Mouse (Mus musculus): Measurements from ENCODE around the gene Atm. TPM values are rescaled to one million over a fixed set of nuclear protein-coding genes. Genes with fewer than 3 reads are reported as not detected.

Gene Atm
- total RNA-seq (2012; rRNA removed) = 19.0 and 26.0 TPM in 2 replicates
- total RNA-seq (2014; rRNA removed) = 22.8 and 26.4 TPM in 2 replicates
- 28.3 and 33.6 TPM in 2 replicates for polyA plus RNA-seq (2012; ENCODE audit: insufficient read length, low read depth)

DNA sequence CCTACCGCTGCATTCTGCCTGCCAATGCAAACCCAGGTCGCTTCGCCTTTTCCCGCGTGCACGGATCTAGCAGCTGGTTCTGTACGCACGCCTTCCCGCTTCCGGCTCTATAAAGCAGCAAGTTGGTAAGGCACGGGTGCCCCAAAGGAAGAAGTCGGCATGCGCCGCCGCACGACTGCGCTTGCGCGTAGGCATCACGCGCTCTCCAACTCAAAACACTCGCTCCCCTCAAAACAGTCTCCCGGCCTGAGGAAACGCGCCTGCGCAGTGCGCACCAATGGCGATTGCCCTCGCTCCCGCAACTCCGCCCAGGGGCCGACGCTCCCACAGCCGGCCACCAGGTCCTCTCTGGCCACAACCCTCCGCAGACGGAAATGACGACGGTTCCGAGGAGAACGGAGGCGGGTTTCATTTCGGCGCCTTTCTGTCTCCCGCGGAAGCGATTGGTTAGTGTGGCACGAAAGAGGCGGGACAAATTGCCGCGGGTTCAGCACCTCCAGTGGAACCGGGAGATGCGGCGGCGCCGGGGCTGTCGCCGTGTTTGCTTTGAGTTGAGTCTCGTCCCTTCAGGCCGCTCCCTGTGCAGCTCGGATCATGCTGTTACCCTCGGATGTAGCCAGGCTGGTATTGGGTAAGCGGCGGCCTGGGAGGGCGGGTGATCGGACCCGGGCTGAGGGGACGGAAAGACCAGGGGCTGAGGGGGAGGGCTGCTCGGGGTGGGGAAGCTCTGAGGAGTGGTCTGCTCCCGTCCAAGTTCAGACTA lies at the start of gene Atm, which contains the start of gene Npat:
TSS of gene Atm (minus strand) at position 183 of the 763 bp plus-strand sequence.
TSS of gene Npat (plus strand) at position 490 of the 763 bp plus-strand sequence.
- dilution Hi-C loops (cut with MboI; ENCODE audit: extremely low pct_ligation_motif_present, extremely low pct_unique_long_range_greater_than_20kb, low sequenced_read_pairs) (no loop called here), in situ Hi-C loops (cut with MboI; ENCODE audit: low pct_ligation_motif_present, low pct_unique_long_range_greater_than_20kb, low sequenced_read_pairs) (no loop called here)
- H3K79me2 ChIP-seq (replicated peaks; ENCODE audit: control insufficient read depth, extremely low read depth, insufficient read depth, poor library complexity, severe bottlenecking) = peaks cover 56% of the 10 kb centered on the region
- no peaks in the 10 kb centered on the region for H3K9me3 ChIP-seq (replicated peaks; ENCODE audit: low read length)
- TF ChIP-seq JUN (IDR thresholded peaks at IDR 0.05; ENCODE audit: insufficient read depth, low read depth, low read length) = no peak
- TF ChIP-seq GABPA (IDR thresholded peaks at IDR 0.05; ENCODE audit: insufficient replicate concordance, low read depth, low read length) = no peak
- no peak for TF ChIP-seq ZC3H11A (IDR thresholded peaks at IDR 0.05; ENCODE audit: low read depth, low read length)
- peak; percentile 70 for TF ChIP-seq USF1 (IDR thresholded peaks at IDR 0.05; ENCODE audit: low read depth, low read length)
- peak; percentile 98 for TF ChIP-seq NRF1 (IDR thresholded peaks at IDR 0.05; ENCODE audit: low read depth, low read length)
- TF ChIP-seq MAFK (IDR thresholded peaks at IDR 0.05; ENCODE audit: insufficient replicate concordance, low read length) = no peak
- TF ChIP-seq TCF12 (IDR thresholded peaks at IDR 0.05; ENCODE audit: low read depth, low read length) = peak; percentile 30
- TF ChIP-seq MYC (IDR thresholded peaks at IDR 0.05; ENCODE audit: low read depth, low read length) = peak; percentile 93
- no peak for TF ChIP-seq ZKSCAN1 (IDR thresholded peaks at IDR 0.05; ENCODE audit: borderline replicate concordance, low read depth, low read length)
- TF ChIP-seq TBP (conservative IDR thresholded peaks at IDR 0.05; ENCODE audit: low read depth, low read length) = peak; percentile 27; the same call in 1 of the 2 replicates
- no peak for TF ChIP-seq PAX5 (IDR thresholded peaks at IDR 0.05; ENCODE audit: low read length)
- no peak for TF ChIP-seq SMC3 (IDR thresholded peaks at IDR 0.05; ENCODE audit: low read depth, low read length)
- 0 out of 2 replicates have a peak, but pooled peaks have one; percentile 24 for TF ChIP-seq CHD2 (IDR thresholded peaks at IDR 0.05; ENCODE audit: low read length)
- TF ChIP-seq KAT2A (IDR thresholded peaks at IDR 0.05; ENCODE audit: insufficient replicate concordance, low read length) = peak; percentile 42; the same call in 1 of the 2 replicates
- no peak for TF ChIP-seq UBTF (IDR thresholded peaks at IDR 0.05; ENCODE audit: low read depth, low read length)
- TF ChIP-seq MEF2A (IDR thresholded peaks at IDR 0.05; ENCODE audit: borderline replicate concordance, low read depth, low read length) = no peak; the same call in 1 of the 2 replicates
- peak; percentile 98 for TF ChIP-seq SIN3A (IDR thresholded peaks at IDR 0.05; ENCODE audit: low read length)
- TF ChIP-seq MAZ (IDR thresholded peaks at IDR 0.05; ENCODE audit: low read depth, low read length) = no peak
- TF ChIP-seq RAD21 (IDR thresholded peaks at IDR 0.05; ENCODE audit: low read depth, low read length) = no peak
- peak; percentile 87; the same call in 1 of the 2 replicates for TF ChIP-seq E2F4 (IDR thresholded peaks at IDR 0.05; ENCODE audit: insufficient replicate concordance, low read depth, low read length)
- peak; percentile 26; the same call in 1 of the 2 replicates for TF ChIP-seq IRF4 (IDR thresholded peaks at IDR 0.05; ENCODE audit: low read depth, low read length)
- no peak for TF ChIP-seq JUND (conservative IDR thresholded peaks at IDR 0.05; ENCODE audit: low read depth, low read length)
- TF ChIP-seq MAX (IDR thresholded peaks at IDR 0.05; ENCODE audit: low read length) = peak; percentile 93
- peak; percentile 95 for TF ChIP-seq MXI1 (IDR thresholded peaks at IDR 0.05; ENCODE audit: low read depth, low read length)
- TF ChIP-seq POLR2AphosphoS2 (IDR thresholded peaks at IDR 0.05; ENCODE audit: low read depth, low read length) = peak; percentile 75; the same call in 1 of the 2 replicates
- peak; percentile 85 for TF ChIP-seq NELFE (IDR thresholded peaks at IDR 0.05; ENCODE audit: low read depth, low read length)
- peak; percentile 83 for TF ChIP-seq POLR2A (IDR thresholded peaks at IDR 0.05; ENCODE audit: low read depth, low read length)
- TF ChIP-seq USF2 (conservative IDR thresholded peaks at IDR 0.05; ENCODE audit: low read depth, low read length) = 0 out of 2 replicates have a peak, but pooled peaks have one; percentile 44
- peak; percentile 95 for TF ChIP-seq BHLHE40 (IDR thresholded peaks at IDR 0.05; ENCODE audit: low read depth, low read length)
- peak; percentile 82 for TF ChIP-seq ETS1 (conservative IDR thresholded peaks at IDR 0.05; ENCODE audit: low read depth, low read length)
- no peak for TF ChIP-seq ZNF384 (IDR thresholded peaks at IDR 0.05; ENCODE audit: low read depth, low read length)
- no peak for TF ChIP-seq CHD1 (IDR thresholded peaks at IDR 0.05; ENCODE audit: low read depth, low read length)
- peak; percentile 69 for TF ChIP-seq HCFC1 (IDR thresholded peaks at IDR 0.05; ENCODE audit: low read depth, low read length)
- TF ChIP-seq RCOR1 (conservative IDR thresholded peaks at IDR 0.05; ENCODE audit: low read depth, low read length) = no peak
- TF ChIP-seq ELF1 (IDR thresholded peaks at IDR 0.05; ENCODE audit: low read depth, low read length) = peak; percentile 84
- no peak for TF ChIP-seq EP300 (IDR thresholded peaks at IDR 0.05; ENCODE audit: low read length)
- TF ChIP-seq CTCF (conservative IDR thresholded peaks at IDR 0.05 in 1 of 2, IDR thresholded peaks at IDR 0.05 in 1 of 2; ENCODE audit: low read depth in 2 of 2, low read length in 2 of 2) = no peak
- TF ChIP-seq ZMIZ1 (IDR thresholded peaks at IDR 0.05; ENCODE audit: low read depth, low read length) = 0 out of 2 replicates have a peak, but pooled peaks have one; percentile 36
- H3K27ac ChIP-seq (ENCODE audit: insufficient read depth, low read depth) = peak within 1 kb of the TSS; percentile 67; the same call in 1 of the 2 replicates
- peaks cover 0 to 27% of the 10 kb centered on the region in 2 experiments; a peak in 3 of 4 replicates for H3K4me1 ChIP-seq (ENCODE audit: control insufficient read depth in 1 of 2, insufficient read depth in 2 of 2)
- H3K9ac ChIP-seq (ENCODE audit: insufficient read depth, low read depth) = peak within 1 kb of the TSS; percentile 86
- H3K4me3 ChIP-seq (replicated peaks in 1 of 3; ENCODE audit: low read depth in 2 of 3, low read length in 2 of 3, poor library complexity in 1 of 3) = peak within 1 kb of the TSS; percentile 80 to 87 (median 81)
- peak; percentile 99 for DNase-seq (ENCODE audit: extremely low read depth)
- peak within 1 kb of the TSS; percentile 86 for H3K4me2 ChIP-seq (ENCODE audit: insufficient read depth, low read depth, poor library complexity, severe bottlenecking)
- peaks cover 2 to 19% of the 10 kb centered on the region in 2 experiments for H3K36me3 ChIP-seq (replicated peaks in 1 of 2; ENCODE audit: control insufficient read depth in 1 of 2, insufficient read depth in 1 of 2, low read length in 1 of 2)
- H3K27me3 ChIP-seq (replicated peaks) = no peaks in the 10 kb centered on the region

Measured in CH12.LX (cell line).